Mouse (Mus musculus): ENCODE results near the gene Gskip. TPM values are rescaled to one million over a fixed set of nuclear protein-coding genes. Genes with fewer than 3 reads are reported as not detected.

Gskip gene
- polyA plus RNA-seq, 1 experiment from 2014 or later, result 35.4 TPM

DNA sequence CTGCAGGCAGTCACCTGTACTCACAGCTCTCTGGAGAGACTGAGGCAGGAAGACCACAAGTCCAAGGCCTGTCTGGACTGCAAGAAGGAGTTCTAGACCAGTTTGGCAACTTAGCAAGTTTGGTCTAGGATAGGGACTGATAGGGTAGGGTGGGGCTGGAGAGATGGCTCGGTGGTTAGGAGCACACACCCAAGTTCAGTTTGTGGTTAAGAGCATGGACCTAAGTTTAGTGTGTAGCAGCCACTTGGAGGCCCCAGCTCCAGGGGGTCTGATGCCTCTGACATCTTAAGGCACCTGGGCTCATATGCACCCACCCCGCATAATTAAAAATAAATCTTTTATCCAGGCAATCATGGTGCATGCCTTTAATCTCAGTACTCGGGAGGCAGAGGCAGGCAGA, 42.6 kb downstream of the Gskip start:
- 94% methylated on average over 3 of the region's 3 CpGs for WGBS
- Histone ChIP-seq H3K9me3 (ENCODE audit: control insufficient read depth, low read length) (no peaks in the 10 kb centered on the region), H3K4me3 (ENCODE audit: low read depth, low read length) (no peak overlapping the region), H3K4me2 (ENCODE audit: low read depth, severe bottlenecking) (no peak overlapping the region), H3K27ac (replicated peaks; ENCODE audit: low read depth, low read length) (no peak overlapping the region), H3K27me3 (ENCODE audit: control insufficient read depth, insufficient read depth, low read length) (no peaks in the 10 kb centered on the region), H3K9ac (ENCODE audit: low read length) (no peak overlapping the region), H3K4me1 (ENCODE audit: control insufficient read depth, insufficient read depth, low read length) (no peaks in the 10 kb centered on the region), H3K36me3 (ENCODE audit: control insufficient read depth, insufficient read depth, low read length) (no peaks in the 10 kb centered on the region)
- no peak for ATAC-seq (ENCODE audit: insufficient number of reproducible peaks, low FRiP score, low TSS enrichment, low read depth)
- no peak for DNase-seq (ENCODE audit: low spot score)

DNA sequence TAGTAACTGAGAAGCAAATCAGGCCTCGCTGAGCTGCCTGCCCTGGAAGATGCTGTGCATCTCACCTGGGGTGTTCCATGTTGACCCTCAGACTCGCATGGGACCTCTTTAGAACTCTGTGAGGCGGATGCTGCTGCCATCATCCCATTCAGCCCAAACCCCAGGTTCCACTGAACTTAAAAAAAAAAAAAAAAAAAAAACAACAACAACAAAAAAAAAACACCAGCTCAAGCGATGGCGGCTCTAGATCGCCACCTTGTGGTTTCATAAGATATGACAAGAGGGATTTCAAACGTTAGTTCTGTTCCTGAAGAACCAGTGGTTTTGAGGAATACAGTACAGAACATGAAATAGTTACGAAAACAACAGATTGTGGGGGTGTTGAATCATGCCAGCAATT, 43.3 kb downstream of the Gskip start:
- 26% methylated on average over 8 of the region's 8 CpGs for WGBS
- ATAC-seq (ENCODE audit: insufficient number of reproducible peaks, low FRiP score, low TSS enrichment, low read depth), result no peak
- H3K36me3 ChIP-seq (ENCODE audit: control insufficient read depth, insufficient read depth, low read length), result no peaks in the 10 kb centered on the region
- no peaks in the 10 kb centered on the region for H3K4me1 ChIP-seq (ENCODE audit: control insufficient read depth, insufficient read depth, low read length)
- no peak overlapping the region for H3K9ac ChIP-seq (ENCODE audit: low read length)
- H3K9me3 ChIP-seq (ENCODE audit: control insufficient read depth, low read length), result no peaks in the 10 kb centered on the region
- no peak overlapping the region for H3K27ac ChIP-seq (replicated peaks; ENCODE audit: low read depth, low read length)
- no peak overlapping the region for H3K4me2 ChIP-seq (ENCODE audit: low read depth, severe bottlenecking)
- H3K4me3 ChIP-seq (ENCODE audit: low read depth, low read length), result no peak overlapping the region
- no peaks in the 10 kb centered on the region for H3K27me3 ChIP-seq (ENCODE audit: control insufficient read depth, insufficient read depth, low read length)
- DNase-seq (ENCODE audit: low spot score), result peak; percentile 51

DNA sequence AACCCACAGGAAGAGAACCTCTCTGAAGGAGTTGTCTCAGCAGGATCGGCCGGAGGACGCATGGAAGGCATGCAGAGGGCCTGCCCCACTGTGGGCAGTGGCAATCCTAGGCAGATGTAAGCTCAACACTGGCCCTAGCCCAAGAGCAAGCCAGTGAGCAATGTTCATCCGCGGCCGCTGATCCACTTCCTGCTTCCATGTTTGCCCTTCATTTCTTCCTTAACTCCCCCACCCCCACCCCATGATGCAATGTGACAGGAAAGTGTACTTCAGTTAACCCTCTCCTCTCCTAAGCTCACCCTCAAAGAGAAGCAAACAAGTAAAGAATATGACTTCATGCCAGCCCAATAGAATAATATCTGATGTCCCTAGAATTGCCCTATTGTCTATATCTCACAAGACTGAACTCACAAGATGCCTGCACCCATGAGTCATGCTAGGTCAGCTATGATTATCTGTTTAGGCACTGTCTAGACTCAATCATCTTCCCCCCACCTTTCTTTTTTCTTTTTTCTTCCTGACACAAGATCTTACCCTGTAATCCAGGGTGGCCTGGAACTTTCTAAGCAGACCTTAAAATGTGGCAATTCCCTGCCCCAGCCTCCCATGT, 46.3 kb downstream of the Gskip start:
- DNase-seq (ENCODE audit: low spot score) (no peak), ATAC-seq (ENCODE audit: insufficient number of reproducible peaks, low FRiP score, low TSS enrichment, low read depth) (no peak)
- Histone ChIP-seq H3K9me3 (ENCODE audit: control insufficient read depth, low read length) (no peaks in the 10 kb centered on the region), H3K4me3 (ENCODE audit: low read depth, low read length) (no peak overlapping the region), H3K27ac (replicated peaks; ENCODE audit: low read depth, low read length) (no peak overlapping the region), H3K9ac (ENCODE audit: low read length) (no peak overlapping the region), H3K36me3 (ENCODE audit: control insufficient read depth, insufficient read depth, low read length) (no peaks in the 10 kb centered on the region), H3K4me1 (ENCODE audit: control insufficient read depth, insufficient read depth, low read length) (no peaks in the 10 kb centered on the region), H3K4me2 (ENCODE audit: low read depth, severe bottlenecking) (no peak overlapping the region), H3K27me3 (ENCODE audit: control insufficient read depth, insufficient read depth, low read length) (no peaks in the 10 kb centered on the region)
- 87% methylated on average over 6 of the region's 6 CpGs for WGBS

DNA sequence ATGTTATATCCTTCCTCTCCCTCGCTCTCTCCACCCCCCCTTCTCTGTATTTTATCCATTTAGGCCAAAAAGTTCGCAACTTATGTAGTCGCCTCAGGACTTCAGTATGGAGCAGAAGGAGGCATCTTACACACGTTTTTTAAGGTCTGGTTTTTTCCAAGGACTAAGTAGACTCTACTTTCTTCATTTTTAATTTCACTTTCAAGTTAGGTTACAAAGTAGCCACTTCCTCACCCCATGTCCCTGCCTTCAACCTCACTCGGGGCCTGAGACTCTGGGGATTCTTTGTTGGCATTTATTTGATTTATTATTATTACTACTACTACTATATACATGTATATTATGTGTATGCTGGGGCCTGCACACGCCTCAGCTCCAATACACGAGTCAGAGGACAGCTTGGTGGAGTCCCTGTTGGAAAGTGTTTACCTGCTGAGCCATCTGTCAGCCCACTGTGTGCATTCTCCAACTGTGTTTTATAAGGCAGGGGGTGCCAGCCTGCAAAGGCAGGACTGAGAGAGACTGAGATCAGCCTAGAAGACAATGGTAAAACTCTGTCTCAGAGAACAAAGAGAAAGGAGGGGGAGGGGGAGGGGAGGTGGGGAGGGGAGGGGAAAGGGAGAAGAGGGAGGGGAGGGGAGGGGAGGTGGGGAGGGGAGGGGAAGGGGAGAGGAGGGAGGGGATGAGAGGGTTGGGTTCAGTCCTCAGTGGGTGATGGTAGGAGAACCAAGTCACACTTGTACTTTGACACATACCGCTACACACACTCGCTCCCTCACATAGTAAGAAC, 48.9 kb downstream of the Gskip start:
- ATAC-seq (ENCODE audit: insufficient number of reproducible peaks, low FRiP score, low TSS enrichment, low read depth) (no peak), DNase-seq (ENCODE audit: low spot score) (no peak)
- H3K9ac ChIP-seq (ENCODE audit: low read length), result no peak overlapping the region
- H3K36me3 ChIP-seq (ENCODE audit: control insufficient read depth, insufficient read depth, low read length), result no peaks in the 10 kb centered on the region
- H3K27me3 ChIP-seq (ENCODE audit: control insufficient read depth, insufficient read depth, low read length), result no peaks in the 10 kb centered on the region
- no peak overlapping the region for H3K4me2 ChIP-seq (ENCODE audit: low read depth, severe bottlenecking)
- 79% methylated on average over 9 of the region's 9 CpGs for WGBS
- H3K27ac ChIP-seq (replicated peaks; ENCODE audit: low read depth, low read length), result no peak overlapping the region
- H3K4me1 ChIP-seq (ENCODE audit: control insufficient read depth, insufficient read depth, low read length), result no peaks in the 10 kb centered on the region
- H3K9me3 ChIP-seq (ENCODE audit: control insufficient read depth, low read length), result no peaks in the 10 kb centered on the region
- no peak overlapping the region for H3K4me3 ChIP-seq (ENCODE audit: low read depth, low read length)

DNA sequence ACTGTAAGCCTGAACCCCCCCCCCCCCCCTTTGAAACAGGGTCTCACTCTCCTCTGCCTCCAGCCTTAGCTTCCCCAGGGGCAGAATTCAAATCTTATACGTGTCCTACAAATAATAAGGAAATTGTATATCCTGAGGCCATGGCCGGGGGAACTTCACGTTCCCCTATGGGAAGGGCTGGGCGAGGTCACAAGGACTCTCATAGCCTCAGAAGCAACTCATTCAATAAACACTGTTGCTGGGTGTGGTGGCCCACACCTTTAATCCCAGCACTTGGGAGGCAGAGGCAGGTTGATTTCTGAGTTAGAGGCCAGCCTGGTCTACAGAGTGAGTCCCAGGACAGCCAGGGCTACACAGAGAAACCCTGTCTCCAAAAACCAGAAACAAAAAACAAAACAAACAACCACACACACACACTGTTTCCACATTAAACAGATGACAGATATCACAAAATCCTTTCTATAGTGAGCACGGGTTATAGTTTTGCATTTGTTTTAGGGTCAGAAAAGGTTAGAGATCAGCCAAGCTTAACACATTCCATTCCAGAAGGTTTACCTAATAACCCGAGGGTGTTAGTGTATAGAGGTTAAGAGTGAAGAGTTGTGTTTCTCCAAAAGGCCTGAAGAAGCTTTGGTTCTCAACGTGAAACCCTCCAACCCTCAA, 50.7 kb downstream of the Gskip start:
- 84% methylated on average over 7 of the region's 7 CpGs for WGBS
- ATAC-seq (ENCODE audit: insufficient number of reproducible peaks, low FRiP score, low TSS enrichment, low read depth), result no peak

DNA sequence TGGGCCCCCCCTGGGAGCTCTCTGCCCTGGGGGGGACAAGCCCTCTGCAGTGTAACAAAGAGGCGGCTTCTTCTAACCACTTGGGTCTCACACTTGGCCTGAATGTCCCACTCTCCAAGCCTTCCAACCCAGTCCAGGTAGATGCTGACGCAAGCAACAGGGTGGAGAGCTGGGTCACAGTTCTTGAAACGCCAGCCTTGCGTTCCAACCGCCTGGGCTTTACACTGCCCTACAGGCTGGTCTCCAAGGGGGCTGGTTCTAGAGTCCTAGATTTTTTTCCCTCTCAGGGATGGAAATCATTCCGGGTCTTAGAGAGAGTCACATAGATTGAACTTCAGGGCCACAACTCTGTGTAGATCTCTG, 51.2 kb downstream of the Gskip start:
- no peak overlapping the region for H3K4me2 ChIP-seq (ENCODE audit: low read depth, severe bottlenecking)
- no peak overlapping the region for H3K27ac ChIP-seq (replicated peaks; ENCODE audit: low read depth, low read length)
- no peaks in the 10 kb centered on the region for H3K9me3 ChIP-seq (ENCODE audit: control insufficient read depth, low read length)
- DNase-seq (ENCODE audit: low spot score) (no peak), ATAC-seq (ENCODE audit: insufficient number of reproducible peaks, low FRiP score, low TSS enrichment, low read depth) (no peak)
- H3K36me3 ChIP-seq (ENCODE audit: control insufficient read depth, insufficient read depth, low read length), result no peaks in the 10 kb centered on the region
- WGBS, result 88% methylated on average over 6 of the region's 6 CpGs
- H3K4me1 ChIP-seq (ENCODE audit: control insufficient read depth, insufficient read depth, low read length), result no peaks in the 10 kb centered on the region
- H3K27me3 ChIP-seq (ENCODE audit: control insufficient read depth, insufficient read depth, low read length), result no peaks in the 10 kb centered on the region
- no peak overlapping the region for H3K4me3 ChIP-seq (ENCODE audit: low read depth, low read length)
- no peak overlapping the region for H3K9ac ChIP-seq (ENCODE audit: low read length)

More for the DNA sequence above, 50.7 kb downstream of the Gskip start:
- Histone ChIP-seq H3K9ac (ENCODE audit: low read length) (no peak overlapping the region), H3K9me3 (ENCODE audit: control insufficient read depth, low read length) (no peaks in the 10 kb centered on the region), H3K27ac (replicated peaks; ENCODE audit: low read depth, low read length) (no peak overlapping the region), H3K27me3 (ENCODE audit: control insufficient read depth, insufficient read depth, low read length) (no peaks in the 10 kb centered on the region), H3K4me3 (ENCODE audit: low read depth, low read length) (no peak overlapping the region), H3K36me3 (ENCODE audit: control insufficient read depth, insufficient read depth, low read length) (no peaks in the 10 kb centered on the region), H3K4me1 (ENCODE audit: control insufficient read depth, insufficient read depth, low read length) (no peaks in the 10 kb centered on the region), H3K4me2 (ENCODE audit: low read depth, severe bottlenecking) (no peak overlapping the region)
- DNase-seq (ENCODE audit: low spot score), result no peak

DNA sequence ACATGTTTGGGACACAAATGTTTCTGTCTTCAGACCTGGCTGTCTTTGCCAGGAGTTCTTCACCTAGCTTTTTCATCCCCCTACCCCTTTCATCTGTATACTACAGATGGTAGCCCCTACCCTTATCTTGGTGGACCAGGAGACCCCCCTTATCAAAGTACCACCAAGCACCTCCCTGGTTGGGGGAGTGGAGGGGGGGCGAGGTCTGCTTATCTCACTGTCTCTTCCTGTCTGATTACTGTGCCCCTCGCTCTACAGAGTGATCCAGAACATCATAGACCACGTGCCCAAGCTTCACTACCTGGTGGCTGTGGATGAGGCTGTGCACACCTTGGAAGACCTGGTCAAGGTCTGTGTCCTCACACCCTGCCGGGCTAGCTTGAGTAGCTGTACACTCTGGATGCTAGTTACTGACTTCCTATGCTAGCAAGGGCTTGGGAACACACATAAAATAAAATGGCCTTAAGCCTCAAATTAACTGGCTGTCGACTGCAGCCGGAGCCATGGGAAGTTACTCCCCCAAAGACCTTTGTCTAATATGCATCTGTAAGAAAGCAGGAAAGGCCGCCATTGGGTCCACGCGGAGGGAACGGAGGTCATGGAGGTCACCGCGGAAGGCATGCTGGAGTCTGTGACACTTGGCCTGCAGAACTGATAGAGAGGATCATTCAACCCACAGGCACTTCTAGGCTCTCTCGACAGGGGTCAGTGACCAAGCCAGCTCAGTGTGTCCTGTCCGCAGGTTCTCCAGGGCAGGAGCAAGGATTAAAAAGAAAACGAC, 53.9 kb downstream of the Gskip start:
- no peak for DNase-seq (ENCODE audit: low spot score)
- 72% methylated on average over 15 of the region's 15 CpGs for WGBS

DNA sequence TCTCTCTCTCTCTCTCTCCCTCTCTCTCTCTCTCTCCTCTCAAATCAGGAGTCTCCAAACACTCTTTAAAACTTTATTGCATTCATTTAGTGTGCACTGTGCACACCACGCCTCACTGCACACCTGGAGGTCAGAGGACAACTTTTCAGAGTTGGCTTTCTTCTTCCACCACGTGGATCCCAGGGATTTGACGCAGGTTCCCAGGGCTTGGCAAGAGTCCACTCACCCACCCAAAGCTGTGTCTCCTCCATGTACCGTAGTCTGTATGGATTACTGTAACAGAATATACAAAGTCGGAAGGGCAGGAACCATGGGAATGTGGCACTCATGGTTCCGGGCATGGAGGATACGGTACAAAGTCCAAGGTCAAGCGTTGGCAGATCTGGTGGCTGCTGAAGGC, 55.0 kb downstream of the Gskip start:
- no peak for DNase-seq (ENCODE audit: low spot score)
- no peak for ATAC-seq (ENCODE audit: insufficient number of reproducible peaks, low FRiP score, low TSS enrichment, low read depth)
- 85% methylated on average over 8 of the region's 8 CpGs for WGBS
- Histone ChIP-seq H3K4me3 (ENCODE audit: low read depth, low read length) (no peak overlapping the region), H3K36me3 (ENCODE audit: control insufficient read depth, insufficient read depth, low read length) (no peaks in the 10 kb centered on the region), H3K4me2 (ENCODE audit: low read depth, severe bottlenecking) (no peak overlapping the region), H3K27ac (replicated peaks; ENCODE audit: low read depth, low read length) (no peak overlapping the region), H3K27me3 (ENCODE audit: control insufficient read depth, insufficient read depth, low read length) (no peaks in the 10 kb centered on the region), H3K9me3 (ENCODE audit: control insufficient read depth, low read length) (no peaks in the 10 kb centered on the region), H3K4me1 (ENCODE audit: control insufficient read depth, insufficient read depth, low read length) (no peaks in the 10 kb centered on the region), H3K9ac (ENCODE audit: low read length) (no peak overlapping the region)

More for the DNA sequence above, 53.9 kb downstream of the Gskip start:
- no peak overlapping the region for H3K27ac ChIP-seq (replicated peaks; ENCODE audit: low read depth, low read length)
- H3K4me3 ChIP-seq (ENCODE audit: low read depth, low read length), result no peak overlapping the region
- no peak overlapping the region for H3K9ac ChIP-seq (ENCODE audit: low read length)
- H3K27me3 ChIP-seq (ENCODE audit: control insufficient read depth, insufficient read depth, low read length), result no peaks in the 10 kb centered on the region
- H3K4me1 ChIP-seq (ENCODE audit: control insufficient read depth, insufficient read depth, low read length), result no peaks in the 10 kb centered on the region
- H3K4me2 ChIP-seq (ENCODE audit: low read depth, severe bottlenecking), result no peak overlapping the region
- H3K36me3 ChIP-seq (ENCODE audit: control insufficient read depth, insufficient read depth, low read length), result no peaks in the 10 kb centered on the region
- no peak for ATAC-seq (ENCODE audit: insufficient number of reproducible peaks, low FRiP score, low TSS enrichment, low read depth)
- H3K9me3 ChIP-seq (ENCODE audit: control insufficient read depth, low read length), result no peaks in the 10 kb centered on the region

Measured in limb, embryonic 11.5 days (tissue).